Mouse (Mus musculus) forebrain, embryonic 13.5 days (tissue): ENCODE results near the gene Orc4. TPM values are rescaled to one million over a fixed set of nuclear protein-coding genes. Genes with fewer than 3 reads are reported as not detected.

Source experiments
- ATAC-seq: fragments of 200-750 bp; cut with Nextera tagmentation; 2 replicates; pipeline ENCODE4 v1.8.0; 2017
- H3K27ac ChIP-seq: fragments of 300-500 bp; sonication (generic); 2 replicates; pipeline ENCODE4 v1.5.1; 2015; ENCODE audit warnings: inconsistent platforms, mild to moderate bottlenecking, moderate library complexity
- H3K27me3 ChIP-seq: fragments of 300-500 bp; sonication (generic); 2 replicates; pipeline ENCODE4 v1.6.1; 2015; ENCODE audit warnings: mild to moderate bottlenecking, inconsistent platforms
- H3K36me3 ChIP-seq: fragments of 300-500 bp; sonication (generic); 2 replicates; pipeline ENCODE4 v1.6.1; 2015; ENCODE audit warnings: mild to moderate bottlenecking, inconsistent platforms; ENCODE audit not compliant: poor library complexity, severe bottlenecking
- H3K4me1 ChIP-seq: fragments of 300-500 bp; sonication (generic); 2 replicates; pipeline ENCODE4 v1.6.1; 2015; ENCODE audit warnings: inconsistent platforms
- H3K4me2 ChIP-seq: fragments of 300-500 bp; sonication (generic); 2 replicates; pipeline ENCODE4 v1.6.1; 2015; ENCODE audit warnings: inconsistent platforms, mild to moderate bottlenecking, moderate library complexity
- H3K4me3 ChIP-seq: fragments of 300-500 bp; sonication (generic); 2 replicates; pipeline ENCODE4 v1.5.1; 2015; ENCODE audit warnings: mild to moderate bottlenecking, inconsistent platforms
- H3K9ac ChIP-seq: fragments of 300-500 bp; sonication (generic); 2 replicates; pipeline ENCODE4 v1.6.1; 2015; ENCODE audit warnings: mild to moderate bottlenecking, inconsistent platforms
- H3K9me3 ChIP-seq: fragments of 300-500 bp; sonication (generic); replicated peaks from 2 replicates; pipeline ENCODE4 v1.6.1; 2016; ENCODE audit warnings: inconsistent platforms
- WGBS: fragments of 180-500 bp; shearing (Covaris S2); methylation state at CpG from one replicate; pipeline ENCODE4 v1.1.7; 2015; 5-methylcytosine and 5-hydroxymethylcytosine counted together
- polyA plus RNA-seq: library from polyadenylated mRNA; unstranded; fragments of >200 nt; fragmentation: Nextera tagmentation; extraction: Ambion mirVana; gene quantifications from 2 replicates; pipeline ENCODE4 v1.2.1, GENCODE M21; 2015

The Orc4 gene
- 112 and 116 TPM in 2 replicates for polyA plus RNA-seq

DNA sequence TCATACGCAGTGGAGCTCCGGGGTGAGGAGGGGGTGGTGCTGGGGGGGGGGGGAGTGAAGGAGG, at the start of gene Orc4:
Orc4 (minus strand) TSS at position 26 of the 64 bp plus-strand sequence.
- no peaks in the 10 kb centered on the region for H3K9me3 ChIP-seq
- ATAC-seq, result no peak
- H3K4me1 ChIP-seq, result peaks cover 18% of the 10 kb centered on the region
- peak within 1 kb of the TSS; percentile 87 for H3K9ac ChIP-seq
- peak within 1 kb of the TSS; percentile 95 for H3K27ac ChIP-seq
- no peaks in the 10 kb centered on the region for H3K27me3 ChIP-seq
- 0% methylated on average over 2 of the region's 2 CpGs for WGBS
- H3K4me2 ChIP-seq, result peak within 1 kb of the TSS; percentile 71
- no peaks in the 10 kb centered on the region for H3K36me3 ChIP-seq
- H3K4me3 ChIP-seq, result peak within 1 kb of the TSS; percentile 81

DNA sequence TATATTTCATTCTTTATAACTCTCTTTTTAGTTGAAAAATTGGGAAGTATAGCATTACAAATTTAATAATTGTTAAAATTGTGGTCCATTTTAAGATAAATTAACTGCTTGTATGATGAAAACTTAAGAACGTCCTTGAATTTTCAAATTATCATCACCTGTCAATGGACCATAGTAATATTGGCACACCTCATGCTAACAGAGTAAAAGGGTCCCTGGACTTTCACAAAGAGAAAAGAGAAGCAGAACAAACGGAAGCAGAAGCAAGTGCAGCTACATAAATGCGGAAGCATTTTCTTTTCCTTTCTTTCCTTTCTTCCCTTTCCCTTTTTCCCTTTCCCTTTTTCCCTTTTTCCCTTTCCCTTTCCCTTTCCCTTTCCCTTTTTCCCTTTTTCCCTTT, 40.2 kb upstream of the Orc4 start:
- no peak overlapping the region for H3K9ac ChIP-seq
- H3K9me3 ChIP-seq, result no peaks in the 10 kb centered on the region
- H3K27me3 ChIP-seq, result no peaks in the 10 kb centered on the region
- ATAC-seq, result no peak
- H3K4me2 ChIP-seq, result no peak overlapping the region
- H3K4me3 ChIP-seq, result no peak overlapping the region
- no peaks in the 10 kb centered on the region for H3K4me1 ChIP-seq
- H3K27ac ChIP-seq, result no peak overlapping the region
- H3K36me3 ChIP-seq, result 0 out of 2 replicates have a peak, but pooled peaks cover 5% of the 10 kb centered on the region
- WGBS, result 93% methylated on average over 3 of the region's 3 CpGs

DNA sequence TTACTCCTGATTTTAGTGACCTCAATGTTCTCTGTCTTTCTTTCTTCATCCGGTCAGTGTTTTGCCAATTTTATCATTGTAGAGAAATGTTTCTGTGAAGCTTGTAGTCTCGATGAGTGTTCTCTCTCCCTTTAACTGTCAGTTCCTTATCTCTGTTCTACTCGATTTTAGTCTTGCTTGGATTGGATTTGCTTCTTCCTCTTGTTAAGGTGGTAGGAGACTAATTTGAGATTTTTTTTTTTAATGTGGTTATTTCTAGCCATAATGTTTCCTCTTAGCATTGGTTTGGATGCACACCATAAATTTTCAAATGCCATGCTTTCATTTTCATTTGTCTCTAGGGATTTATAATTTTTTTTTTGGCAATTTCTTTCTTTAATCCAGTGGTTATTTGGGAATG, 28.8 kb upstream of the Orc4 start:
- no peaks in the 10 kb centered on the region for H3K27me3 ChIP-seq
- no peaks in the 10 kb centered on the region for H3K4me1 ChIP-seq
- no peaks in the 10 kb centered on the region for H3K9me3 ChIP-seq
- no peaks in the 10 kb centered on the region for H3K36me3 ChIP-seq
- H3K4me3 ChIP-seq, result no peak overlapping the region
- no peak overlapping the region for H3K9ac ChIP-seq
- no peak overlapping the region for H3K27ac ChIP-seq
- no peak overlapping the region for H3K4me2 ChIP-seq
- WGBS, result 84% methylated on average over 3 of the region's 3 CpGs
- ATAC-seq, result no peak

DNA sequence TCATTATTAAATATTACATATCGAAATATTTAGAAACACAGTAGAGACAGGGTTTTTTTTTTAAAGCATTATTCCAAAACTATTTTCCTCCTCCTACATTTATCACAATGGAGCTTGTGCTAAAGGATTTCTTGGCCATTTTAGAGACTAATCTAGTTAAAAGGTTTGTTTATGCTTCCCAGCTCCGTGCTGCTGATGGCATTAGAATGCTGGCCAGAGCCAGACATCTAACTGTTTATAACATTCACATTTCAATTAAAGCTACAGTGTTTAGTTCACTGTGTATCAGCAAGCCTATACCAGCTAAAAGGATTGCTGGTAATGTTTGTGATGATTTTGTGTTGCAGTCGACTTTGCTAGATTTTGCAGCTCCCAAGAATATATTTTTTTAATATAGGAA, 6.5 kb upstream of the Orc4 start:
- ATAC-seq, result no peak
- 74% methylated on average over 3 of the region's 3 CpGs for WGBS
- Histone ChIP-seq H3K9me3 (no peaks in the 10 kb centered on the region), H3K36me3 (no peaks in the 10 kb centered on the region), H3K27ac (no peak overlapping the region), H3K9ac (no peak overlapping the region), H3K4me1 (peaks cover 4% of the 10 kb centered on the region; the same call in 1 of the 2 replicates), H3K4me2 (no peak overlapping the region), H3K4me3 (no peak overlapping the region), H3K27me3 (no peaks in the 10 kb centered on the region)

DNA sequence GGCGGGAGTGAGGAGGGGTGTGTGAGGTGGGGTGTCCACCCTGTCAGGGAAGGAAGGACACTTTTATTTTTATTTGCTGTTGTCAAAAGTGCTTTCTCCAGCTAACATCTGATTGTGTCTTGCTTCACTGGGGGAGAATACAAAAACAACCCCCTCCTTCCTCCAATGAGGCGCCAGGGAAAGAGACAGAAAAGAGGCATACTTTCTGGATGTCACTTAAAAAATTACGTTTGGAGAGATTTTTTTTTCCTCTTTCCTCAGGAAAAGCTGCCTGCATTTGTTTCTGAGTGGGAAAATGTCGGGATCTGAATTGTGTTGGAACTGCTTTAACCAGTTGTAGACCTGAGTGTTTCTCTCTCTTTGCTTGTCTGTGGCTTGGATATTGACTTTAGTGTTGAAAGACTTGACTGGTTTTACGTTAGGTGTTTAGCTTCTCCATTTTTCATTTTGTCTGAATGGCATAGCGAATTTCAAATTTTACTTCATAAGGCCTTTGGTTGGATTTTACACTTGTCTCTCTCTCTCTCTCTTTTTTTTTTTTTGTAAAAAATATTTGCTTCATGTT, 321 bp upstream of the Orc4 start:
- Histone ChIP-seq H3K27ac (peak overlapping the region; percentile 95), H3K4me2 (peak overlapping the region; percentile 71), H3K4me1 (peaks cover 18% of the 10 kb centered on the region), H3K4me3 (peak overlapping the region; percentile 81), H3K36me3 (no peaks in the 10 kb centered on the region), H3K27me3 (no peaks in the 10 kb centered on the region), H3K9me3 (no peaks in the 10 kb centered on the region), H3K9ac (peak overlapping the region; percentile 87)
- no peak for ATAC-seq
- WGBS, result 8% methylated on average over 6 of the region's 6 CpGs

DNA sequence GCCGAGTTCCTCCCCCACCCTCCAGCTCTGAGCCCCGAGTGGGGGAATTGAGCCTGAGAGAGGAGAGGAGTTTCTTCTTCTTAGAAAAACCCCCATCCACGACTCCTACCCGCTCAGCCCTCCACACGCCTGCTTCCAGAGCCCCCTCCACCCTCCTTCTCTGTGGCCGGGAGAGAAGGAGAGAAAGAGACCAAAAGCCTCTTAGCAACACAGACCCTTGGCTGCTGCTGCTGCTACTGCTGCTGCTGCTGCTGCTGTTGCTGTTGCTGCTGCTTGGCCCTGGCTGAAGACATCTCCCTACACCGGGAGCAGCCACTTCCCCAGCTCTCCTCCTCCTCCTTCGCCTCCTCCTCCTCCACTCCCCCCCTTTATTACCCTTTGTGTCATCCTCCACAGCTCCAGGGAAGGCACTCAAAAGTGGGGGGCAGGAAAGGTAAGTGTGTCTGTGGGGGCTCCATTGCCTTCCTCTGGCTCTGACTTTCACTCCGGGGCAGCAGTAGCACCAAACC, 280 bp downstream of the Orc4 start:
- Histone ChIP-seq H3K4me2 (peak overlapping the region; percentile 71), H3K36me3 (no peaks in the 10 kb centered on the region), H3K9me3 (no peaks in the 10 kb centered on the region), H3K9ac (peak overlapping the region; percentile 87), H3K4me1 (peaks cover 18% of the 10 kb centered on the region), H3K4me3 (peak overlapping the region; percentile 81), H3K27ac (peak overlapping the region; percentile 95), H3K27me3 (no peaks in the 10 kb centered on the region)
- 0% methylated on average over 9 of the region's 9 CpGs for WGBS
- ATAC-seq, result peak; percentile 73

DNA sequence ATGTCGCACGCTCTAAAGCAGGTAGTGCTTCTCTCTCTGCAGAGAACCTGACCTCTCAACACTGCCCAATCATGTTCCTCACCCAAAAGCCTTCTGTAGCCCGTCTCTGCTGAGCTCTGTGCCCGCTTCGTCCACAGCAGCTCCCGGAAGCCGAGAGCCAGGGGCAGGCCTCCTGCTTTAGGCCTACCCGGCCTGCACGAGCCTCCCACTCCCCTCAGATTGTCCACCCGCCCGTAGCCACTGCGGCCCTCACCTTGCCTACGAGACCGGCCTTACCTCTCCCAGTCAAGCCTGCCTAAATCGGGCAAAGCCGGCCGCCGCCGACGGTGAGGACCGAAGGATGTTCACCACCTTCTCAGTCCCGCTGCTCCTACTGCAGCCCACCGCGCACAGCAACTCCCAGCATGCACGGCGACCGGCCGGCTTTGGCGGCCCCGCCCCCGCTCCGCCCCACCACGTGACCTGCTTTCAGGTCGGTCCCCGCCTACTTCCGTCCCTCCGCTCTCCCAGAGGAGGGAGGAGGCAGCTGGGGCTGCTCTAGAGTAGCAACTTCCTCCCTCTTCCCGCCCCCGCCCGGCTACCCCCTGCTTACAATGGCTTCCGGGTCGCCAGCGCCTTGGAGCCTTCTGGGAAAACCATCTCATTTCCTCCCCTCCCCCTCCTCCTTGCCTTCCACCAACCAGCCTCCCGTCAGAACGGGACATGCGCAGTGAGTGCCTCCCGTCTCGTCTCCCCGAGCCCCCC, 1.1 kb downstream of the Orc4 start, which contains the start of gene Mbd5:
Mbd5 (plus strand) TSS at position 668 of the 744 bp plus-strand sequence.
- peak within 1 kb of the TSS; percentile 93 for H3K9ac ChIP-seq
- peak within 1 kb of the TSS; percentile 81 for H3K4me3 ChIP-seq
- H3K27me3 ChIP-seq, result no peaks in the 10 kb centered on the region
- H3K36me3 ChIP-seq, result no peaks in the 10 kb centered on the region
- peak within 1 kb of the TSS; percentile 83 for H3K4me2 ChIP-seq
- peaks cover 18% of the 10 kb centered on the region for H3K4me1 ChIP-seq
- WGBS, result under 1% methylated on average over 41 of the region's 49 CpGs
- H3K9me3 ChIP-seq, result no peaks in the 10 kb centered on the region
- ATAC-seq, result peak; percentile 99
- H3K27ac ChIP-seq, result peak within 1 kb of the TSS; percentile 95

DNA sequence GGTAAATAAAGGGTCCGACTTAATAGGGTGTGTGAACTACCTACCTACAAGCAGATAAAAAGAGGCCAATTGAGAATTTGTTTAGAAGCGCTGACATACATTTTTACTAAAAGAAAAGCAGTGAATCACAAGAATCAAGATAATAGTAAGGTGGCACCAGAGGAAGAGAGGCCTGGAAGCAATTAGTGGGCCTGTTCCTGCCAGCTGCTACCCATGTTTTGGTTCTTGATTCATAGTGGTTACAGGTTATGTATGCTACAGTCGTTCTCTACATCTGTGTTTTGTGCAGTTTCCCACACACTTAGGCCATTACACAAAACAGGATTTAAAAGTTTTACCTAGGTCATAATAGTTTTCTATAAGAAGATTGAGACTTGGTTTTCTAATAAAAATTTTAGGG, 2.3 kb downstream of the Orc4 start:
- Histone ChIP-seq H3K27me3 (no peaks in the 10 kb centered on the region), H3K27ac (no peak overlapping the region), H3K4me1 (peaks cover 18% of the 10 kb centered on the region), H3K9me3 (no peaks in the 10 kb centered on the region), H3K9ac (peak overlapping the region; percentile 93), H3K4me2 (peak overlapping the region; percentile 83), H3K4me3 (peak overlapping the region; percentile 81), H3K36me3 (no peaks in the 10 kb centered on the region)
- ATAC-seq, result no peak
- 73% methylated on average over 3 of the region's 3 CpGs for WGBS

DNA sequence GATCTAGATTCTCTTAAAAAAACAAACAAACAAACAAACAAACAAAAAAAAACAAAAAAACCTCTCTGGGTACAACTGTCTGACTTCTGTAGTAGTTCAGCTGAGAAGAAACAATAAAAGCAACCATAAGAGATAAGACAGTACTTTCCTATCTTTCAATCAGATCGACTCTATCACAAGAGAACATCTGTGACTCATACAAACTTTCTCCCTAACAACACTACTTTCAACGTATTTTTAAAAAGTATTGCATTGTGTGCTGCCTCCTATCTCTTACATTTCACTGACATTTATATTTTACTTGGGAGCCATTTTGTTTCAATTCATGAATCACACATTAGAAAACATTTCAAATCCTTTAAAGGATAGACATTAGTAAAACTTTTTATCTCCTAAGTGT, 15.0 kb downstream of the Orc4 start:
- Histone ChIP-seq H3K4me2 (no peak overlapping the region), H3K4me3 (no peak overlapping the region), H3K4me1 (no peaks in the 10 kb centered on the region), H3K9ac (no peak overlapping the region), H3K27me3 (no peaks in the 10 kb centered on the region), H3K9me3 (no peaks in the 10 kb centered on the region), H3K27ac (no peak overlapping the region), H3K36me3 (peaks cover 12% of the 10 kb centered on the region)
- WGBS, result 88% methylated on average over 2 of the region's 2 CpGs
- no peak for ATAC-seq

DNA sequence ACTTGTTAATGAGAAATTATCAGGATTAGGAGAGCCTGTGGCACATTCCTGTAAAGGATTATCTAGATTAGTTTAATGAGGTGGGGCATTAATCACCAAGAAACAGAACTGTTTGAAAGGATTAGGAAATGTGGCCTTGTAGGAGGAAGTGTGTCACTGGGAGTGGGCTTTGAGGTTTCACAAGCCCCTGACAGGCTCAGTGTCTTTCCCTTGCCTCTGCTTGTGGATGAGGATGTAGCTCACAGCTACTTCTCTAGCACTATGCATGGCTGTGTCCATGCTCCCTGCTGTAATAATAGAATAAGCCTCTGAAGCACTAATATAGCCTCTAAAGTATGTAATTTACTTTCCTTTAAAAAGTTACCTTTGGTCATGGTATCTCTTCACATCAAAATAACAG, 34.2 kb downstream of the Orc4 start:
- no peaks in the 10 kb centered on the region for H3K27me3 ChIP-seq
- H3K27ac ChIP-seq, result no peak overlapping the region
- no peak for ATAC-seq

DNA sequence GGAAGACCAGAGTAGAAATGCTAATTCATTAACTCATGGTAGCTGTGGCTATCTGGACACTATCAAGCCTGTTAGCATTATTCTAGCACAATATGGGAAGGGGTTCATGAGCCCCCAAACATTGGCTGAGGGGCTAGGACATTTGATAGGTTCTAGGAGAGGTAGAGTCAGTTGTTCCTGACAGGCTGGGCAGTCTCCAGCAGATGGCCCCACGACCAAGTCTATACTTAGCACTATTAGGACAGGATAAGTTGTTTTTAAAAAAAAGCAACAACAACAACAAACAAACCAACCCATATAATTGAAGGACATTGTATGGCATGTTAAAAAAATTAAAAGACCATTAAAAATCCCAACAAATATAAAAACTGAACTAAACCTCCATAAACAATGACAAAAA, 35.9 kb downstream of the Orc4 start:
- no peak for ATAC-seq

More for the DNA sequence above, 34.2 kb downstream of the Orc4 start:
- peaks cover 31% of the 10 kb centered on the region for H3K36me3 ChIP-seq
- no peaks in the 10 kb centered on the region for H3K4me1 ChIP-seq
- no peak overlapping the region for H3K9ac ChIP-seq
- H3K9me3 ChIP-seq, result no peaks in the 10 kb centered on the region
- no peak overlapping the region for H3K4me3 ChIP-seq
- H3K4me2 ChIP-seq, result no peak overlapping the region

DNA sequence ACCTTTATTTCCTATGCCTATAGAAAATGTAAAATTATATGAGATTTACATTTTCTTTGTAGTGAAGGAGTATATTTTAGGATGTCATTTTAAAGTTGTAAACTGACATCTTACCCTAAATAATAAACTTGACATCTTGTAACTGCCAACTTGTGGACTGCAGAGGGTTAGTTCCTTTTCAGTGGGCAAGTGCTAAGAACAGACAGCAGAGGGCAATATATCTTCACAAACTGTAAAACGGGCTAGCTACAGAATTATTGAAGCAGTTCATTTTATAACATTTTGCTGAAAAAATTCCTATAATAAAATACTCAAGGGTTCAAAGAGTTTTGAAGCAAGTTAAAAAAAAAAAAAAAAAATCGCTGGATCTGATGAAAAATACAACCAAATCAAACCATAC, 41.2 kb downstream of the Orc4 start:
- Histone ChIP-seq H3K36me3 (peaks cover 30% of the 10 kb centered on the region), H3K9me3 (no peaks in the 10 kb centered on the region), H3K4me2 (no peak overlapping the region), H3K27ac (no peak overlapping the region), H3K9ac (no peak overlapping the region), H3K4me1 (no peaks in the 10 kb centered on the region), H3K27me3 (no peaks in the 10 kb centered on the region), H3K4me3 (no peak overlapping the region)
- 70% methylated on average over 2 of the region's 2 CpGs for WGBS
- ATAC-seq, result peak; percentile 53; the same call in 1 of the 2 replicates

More for the DNA sequence above, 35.9 kb downstream of the Orc4 start:
- Histone ChIP-seq H3K36me3 (peaks cover 26% of the 10 kb centered on the region), H3K4me1 (no peaks in the 10 kb centered on the region), H3K4me2 (no peak overlapping the region), H3K9me3 (no peaks in the 10 kb centered on the region), H3K9ac (no peak overlapping the region), H3K27ac (no peak overlapping the region), H3K4me3 (no peak overlapping the region), H3K27me3 (no peaks in the 10 kb centered on the region)
- whole genome bisulfite sequencing, result 86% methylated on average over 1 of the region's 1 CpGs

DNA sequence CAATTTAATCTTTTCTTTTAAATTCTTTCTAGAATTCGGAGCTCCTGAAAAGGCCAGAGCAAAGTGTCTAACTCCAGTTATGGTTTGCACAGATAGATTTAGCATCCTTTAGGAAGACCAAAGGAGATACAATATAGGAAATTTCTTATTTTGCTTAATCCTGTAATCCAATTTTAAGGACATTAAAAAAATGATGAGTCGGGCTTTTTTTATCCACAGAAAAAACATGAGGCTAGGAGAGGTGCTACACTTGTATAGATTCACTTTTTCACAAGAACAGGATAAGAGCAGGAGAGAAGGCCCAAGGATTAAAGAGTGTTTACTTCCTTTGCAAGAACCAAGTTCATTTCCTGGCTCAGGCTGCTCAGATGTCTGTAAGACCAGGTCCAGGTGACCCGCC, 54.9 kb downstream of the Orc4 start:
- ATAC-seq, result no peak
- WGBS, result 94% methylated on average over 3 of the region's 3 CpGs

More for the DNA sequence above, 54.9 kb downstream of the Orc4 start:
- Histone ChIP-seq H3K4me1 (no peaks in the 10 kb centered on the region), H3K36me3 (peaks cover 30% of the 10 kb centered on the region), H3K9me3 (no peaks in the 10 kb centered on the region), H3K4me2 (no peak overlapping the region), H3K9ac (no peak overlapping the region), H3K27ac (no peak overlapping the region), H3K4me3 (no peak overlapping the region), H3K27me3 (no peaks in the 10 kb centered on the region)
